ENCODE assay signal across 8 mouse cellular contexts in genomic region chrX:169085871-169086270, GRCm38 (mm10).
A peak's percentile ranks its signal among the peaks of the same experiment; 100 is the strongest.
DNase-seq lines count a peak whose midpoint lies in the region; ATAC-seq and TF ChIP-seq lines count a peak whose summit lies in the region.

No protein-coding gene starts in this region.

- H3K79me2 ChIP-seq in CH12.LX (replicated peaks; ENCODE audit: control insufficient read depth, extremely low read depth, insufficient read depth, poor library complexity, severe bottlenecking), result no peaks in the 10 kb centered on the region

- dilution Hi-C loops in CH12.LX (cut with MboI; ENCODE audit: extremely low pct_ligation_motif_present, extremely low pct_unique_long_range_greater_than_20kb, low sequenced_read_pairs), result no loop called here

- no peak for TF ChIP-seq EP300 in CH12.LX (IDR thresholded peaks at IDR 0.05; ENCODE audit: low read length)

- H3K9me3 ChIP-seq in CH12.LX (replicated peaks; ENCODE audit: low read length), result no peaks in the 10 kb centered on the region
- H3K9me3 ChIP-seq in forebrain, postnatal 0 days (ENCODE audit: low read length), result no peaks in the 10 kb centered on the region

- H3K4me3 ChIP-seq in CH12.LX (replicated peaks in 1 of 3; ENCODE audit: low read depth in 2 of 3, low read length in 2 of 3, poor library complexity in 1 of 3), result no peak overlapping the region
- H3K4me3 ChIP-seq in forebrain, postnatal 0 days (ENCODE audit: low read depth, low read length), result no peak overlapping the region

- H3K36me3 ChIP-seq in CH12.LX (replicated peaks in 1 of 2; ENCODE audit: control insufficient read depth in 1 of 2, insufficient read depth in 1 of 2, low read length in 1 of 2), result no peaks in the 10 kb centered on the region
- no peaks in the 10 kb centered on the region for H3K36me3 ChIP-seq in forebrain, postnatal 0 days (ENCODE audit: insufficient read depth)

- 10% methylated on average over 5 of the region's 5 CpGs for WGBS in forebrain, postnatal 0 days

- H3K9ac ChIP-seq in CH12.LX (ENCODE audit: insufficient read depth, low read depth), result no peak overlapping the region
- no peak overlapping the region for H3K9ac ChIP-seq in forebrain, postnatal 0 days

- DNase-seq in frontal cortex, postnatal 25 days (ENCODE audit: low spot score in 2 of 2), result peak; percentile 9 to 13
- peak; percentile 45 for DNase-seq in CH12.LX (ENCODE audit: extremely low read depth)
- DNase-seq in c-Kit-positive CD71-positive TER-119-positive erythroid progenitor cells, embryonic 14.5 days (ENCODE audit: low spot score), result peak; percentile 61
- peak; percentile 45 for DNase-seq in forebrain, postnatal 0 days
- DNase-seq in layer of hippocampus, adult 11-12 months (ENCODE audit: low spot score), result peak; percentile 57
- DNase-seq in lung, postnatal 14 days, result peak; percentile 80
- DNase-seq in spleen, postnatal 10 days (ENCODE audit: low spot score in 2 of 2), result peak; percentile 26 to 71

- no peaks in the 10 kb centered on the region for H3K4me1 ChIP-seq in CH12.LX (ENCODE audit: control insufficient read depth in 1 of 2, insufficient read depth in 2 of 2)
- no peaks in the 10 kb centered on the region for H3K4me1 ChIP-seq in forebrain, postnatal 0 days (ENCODE audit: insufficient read depth)

- TF ChIP-seq RAD21 in CH12.LX (IDR thresholded peaks at IDR 0.05; ENCODE audit: low read depth, low read length), result peak; percentile 56

- no peak overlapping the region for H3K27ac ChIP-seq in CH12.LX (ENCODE audit: insufficient read depth, low read depth)
- no peak overlapping the region for H3K27ac ChIP-seq in forebrain, postnatal 0 days (ENCODE audit: low read depth, low read length)

- TF ChIP-seq POLR2A in CH12.LX (IDR thresholded peaks at IDR 0.05; ENCODE audit: low read depth, low read length), result no peak

- no peak for ATAC-seq in frontal cortex, adult (ENCODE audit: low TSS enrichment)
- ATAC-seq in forebrain, postnatal 0 days, result no peak

- H3K4me2 ChIP-seq in CH12.LX (ENCODE audit: insufficient read depth, low read depth, poor library complexity, severe bottlenecking), result no peak overlapping the region
- no peak overlapping the region for H3K4me2 ChIP-seq in forebrain, postnatal 0 days (ENCODE audit: low read depth)

- peak; percentile 32 to 72 for TF ChIP-seq CTCF in CH12.LX (conservative IDR thresholded peaks at IDR 0.05 in 1 of 2, IDR thresholded peaks at IDR 0.05 in 1 of 2; ENCODE audit: low read depth in 2 of 2, low read length in 2 of 2)
- TF ChIP-seq CTCF in forebrain, postnatal 0 days (IDR thresholded peaks at IDR 0.05; ENCODE audit: low read depth), result peak; percentile 69

- no peaks in the 10 kb centered on the region for H3K27me3 ChIP-seq in CH12.LX (replicated peaks)
- H3K27me3 ChIP-seq in forebrain, postnatal 0 days (ENCODE audit: insufficient read depth, low read length), result no peaks in the 10 kb centered on the region

- in situ Hi-C loops in CH12.LX (cut with MboI; ENCODE audit: low pct_ligation_motif_present, low pct_unique_long_range_greater_than_20kb, low sequenced_read_pairs), result no loop called here

TF ChIP-seq in CH12.LX, 34 proteins besides CTCF, POLR2A, EP300 and RAD21:
- TF ChIP-seq SMC3 (IDR thresholded peaks at IDR 0.05; ENCODE audit: low read depth, low read length) (peak; percentile 85), POLR2AphosphoS2 (IDR thresholded peaks at IDR 0.05; ENCODE audit: low read depth, low read length) (no peak), MAZ (IDR thresholded peaks at IDR 0.05; ENCODE audit: low read depth, low read length) (no peak), CHD2 (IDR thresholded peaks at IDR 0.05; ENCODE audit: low read length) (no peak), PAX5 (IDR thresholded peaks at IDR 0.05; ENCODE audit: low read length) (no peak)

Comparison
In these comparisons a context has a peak if more than half of its experiments do, and no peak if none do; other contexts are left out.
1. DNase-seq: peak in every context shown above with its lines; median percentile 80 in lung, postnatal 14 days; 61 in c-Kit-positive CD71-positive TER-119-positive erythroid progenitor cells, embryonic 14.5 days; 57 in layer of hippocampus, adult 11-12 months; 48 in spleen, postnatal 10 days; 45 in CH12.LX; 45 in forebrain, postnatal 0 days; 11 in frontal cortex, postnatal 25 days.